Mouse (Mus musculus) myocyte (in vitro differentiated cells): ENCODE data around the gene Dock4. TPM values are rescaled to one million over a fixed set of nuclear protein-coding genes. Genes with fewer than 3 reads are reported as not detected.

Experiments
- H3K27me3 ChIP-seq: one replicate; pipeline ENCODE4 v1.6.1; 2011; ENCODE audit not compliant: control insufficient read depth, insufficient read depth, insufficient read length
- H3K36me3 ChIP-seq: one replicate; pipeline ENCODE4 v1.6.1; 2011; ENCODE audit not compliant: control insufficient read depth, insufficient read depth
- H3K4me2 ChIP-seq: one replicate; pipeline ENCODE4 v1.6.1; 2011; ENCODE audit warnings: low read depth, control low read depth
- H3K4me3 ChIP-seq: one replicate; pipeline ENCODE4 v1.5.1; 2011; ENCODE audit warnings: mild to moderate bottlenecking, control low read depth, moderate library complexity
- H3K79me2 ChIP-seq: one replicate; pipeline ENCODE4 v1.6.1; 2011; ENCODE audit not compliant: control insufficient read depth, insufficient read depth
- H3ac ChIP-seq: one replicate; pipeline ENCODE4 v1.6.1; 2011; ENCODE audit not compliant: control insufficient read depth, insufficient read length
- CEBPB ChIP-seq: IDR thresholded peaks from 2 replicates; pipeline ENCODE4 v1.6.1; 2011; ENCODE audit warnings: mild to moderate bottlenecking, moderate library complexity; ENCODE audit not compliant: poor library complexity, insufficient read depth, severe bottlenecking
- E2F4 ChIP-seq: IDR thresholded peaks from one replicate; pipeline ENCODE4 v1.6.1; 2011; ENCODE audit warnings: mild to moderate bottlenecking, control low read depth, moderate library complexity; ENCODE audit not compliant: insufficient read depth
- MAX ChIP-seq: IDR thresholded peaks from one replicate; pipeline ENCODE4 v1.6.1; 2011; ENCODE audit warnings: low read depth, mild to moderate bottlenecking, control low read depth
- MYOD1 ChIP-seq, 3 experiments: IDR thresholded peaks; one replicate each; pipeline ENCODE4 v1.6.1; 2011; ENCODE audit warnings: control low read depth in 2 of 3, low read depth in 2 of 3, mild to moderate bottlenecking in 2 of 3, moderate library complexity in 1 of 3; ENCODE audit not compliant: insufficient read length in 2 of 3, control insufficient read depth in 1 of 3
- MYOG ChIP-seq, 3 experiments: IDR thresholded peaks; one replicate each; pipeline ENCODE4 v1.6.1; 2011; ENCODE audit warnings: control low read depth in 2 of 3, low read depth in 2 of 3, mild to moderate bottlenecking in 2 of 3; ENCODE audit not compliant: insufficient read length in 2 of 3, control insufficient read depth in 1 of 3, insufficient read depth in 1 of 3
- POLR2A ChIP-seq: IDR thresholded peaks from one replicate; pipeline ENCODE4 v1.6.1; 2011; ENCODE audit warnings: low read depth, mild to moderate bottlenecking, control low read depth, moderate library complexity; ENCODE audit not compliant: insufficient read length
- POLR2AphosphoS2 ChIP-seq: IDR thresholded peaks from one replicate; pipeline ENCODE4 v1.6.1; 2011; ENCODE audit warnings: low read depth, control low read depth; ENCODE audit not compliant: insufficient read length
- REST ChIP-seq: IDR thresholded peaks from one replicate; pipeline ENCODE4 v1.6.1; 2011; ENCODE audit warnings: mild to moderate bottlenecking, control low read depth, moderate library complexity; ENCODE audit not compliant: insufficient read depth, insufficient read length
- SRF ChIP-seq: IDR thresholded peaks from one replicate; pipeline ENCODE4 v1.6.1; 2011; ENCODE audit warnings: low read depth; ENCODE audit not compliant: control insufficient read depth, insufficient read length
- TCF12 ChIP-seq: IDR thresholded peaks from one replicate; pipeline ENCODE4 v1.6.1; 2011; ENCODE audit warnings: mild to moderate bottlenecking, control low read depth; ENCODE audit not compliant: poor library complexity, insufficient read depth, severe bottlenecking
- TCF3 ChIP-seq: IDR thresholded peaks from one replicate; pipeline ENCODE4 v1.6.1; 2011; ENCODE audit warnings: low read depth, control low read depth; ENCODE audit not compliant: insufficient read length
- USF1 ChIP-seq: IDR thresholded peaks from one replicate; pipeline ENCODE4 v1.6.1; 2011; ENCODE audit warnings: low read depth, mild to moderate bottlenecking, control low read depth, moderate library complexity
- polyA plus RNA-seq: library from polyadenylated mRNA; unstranded; fragments of >200 nt; fragmentation: generic; extraction: Trizol; gene quantifications from one replicate; pipeline ENCODE4 v1.2.1, GENCODE M21; 2012; ENCODE audit warnings: missing spikeins

Gene Dock4
- polyA plus RNA-seq, 1 experiment = 0.73 TPM

GRCm38 (mm10) chr12:40507823-40508390, 62.2 kb downstream of the Dock4 start:
- no peaks in the 10 kb centered on the region for H3K79me2 ChIP-seq
- H3K36me3 ChIP-seq = no peaks in the 10 kb centered on the region
- H3ac ChIP-seq = no peak overlapping the region
- no peak overlapping the region for H3K4me3 ChIP-seq
- TF ChIP-seq E2F4 (no peak), SRF (no peak), MYOG (IDR thresholded peaks at IDR 0.05; ENCODE audit: control insufficient read depth in 1 of 3, insufficient read depth in 1 of 3, insufficient read length in 2 of 3, low read depth in 2 of 3) (no peak), POLR2AphosphoS2 (no peak), TCF12 (no peak), MAX (no peak), USF1 (no peak), POLR2A (no peak), REST (no peak), TCF3 (no peak), CEBPB (no peak), MYOD1 (IDR thresholded peaks at IDR 0.05; ENCODE audit: control insufficient read depth in 1 of 3, insufficient read length in 2 of 3, low read depth in 2 of 3) (no peak)
- H3K4me2 ChIP-seq = no peak overlapping the region
- H3K27me3 ChIP-seq = no peaks in the 10 kb centered on the region

GRCm38 (mm10) chr12:40508416-40508815, 62.7 kb downstream of the Dock4 start:
- Histone ChIP-seq H3K79me2 (no peaks in the 10 kb centered on the region), H3K4me3 (no peak overlapping the region), H3K4me2 (no peak overlapping the region), H3ac (no peak overlapping the region), H3K27me3 (no peaks in the 10 kb centered on the region), H3K36me3 (no peaks in the 10 kb centered on the region)
- TF ChIP-seq POLR2A (no peak), REST (no peak), MAX (no peak), TCF3 (no peak), SRF (no peak), TCF12 (no peak), CEBPB (no peak), USF1 (no peak), POLR2AphosphoS2 (no peak), E2F4 (no peak)

- no peak for TF ChIP-seq POLR2AphosphoS2
- no peak for TF ChIP-seq MAX
- TF ChIP-seq POLR2A = no peak
- TF ChIP-seq CEBPB = no peak
- TF ChIP-seq TCF12 = no peak
- no peaks in the 10 kb centered on the region for H3K79me2 ChIP-seq
Observed at GRCm38 (mm10) chr12:40511643-40512369, 66.1 kb downstream of the Dock4 start.

GRCm38 (mm10) chr12:40512370-40512693, 66.6 kb downstream of the Dock4 start:
- Histone ChIP-seq H3K4me3 (no peak overlapping the region), H3ac (no peak overlapping the region), H3K4me2 (no peak overlapping the region), H3K79me2 (no peaks in the 10 kb centered on the region), H3K36me3 (no peaks in the 10 kb centered on the region), H3K27me3 (no peaks in the 10 kb centered on the region)
- no peak for TF ChIP-seq POLR2A
- TF ChIP-seq CEBPB = no peak
- no peak for TF ChIP-seq E2F4
- no peak for TF ChIP-seq POLR2AphosphoS2
- TF ChIP-seq MAX = no peak
- no peak for TF ChIP-seq TCF3
- TF ChIP-seq MYOD1 (IDR thresholded peaks at IDR 0.05; ENCODE audit: control insufficient read depth in 1 of 3, insufficient read length in 2 of 3, low read depth in 2 of 3) = no peak
- no peak for TF ChIP-seq REST
- no peak for TF ChIP-seq USF1
- no peak for TF ChIP-seq TCF12
- TF ChIP-seq MYOG (IDR thresholded peaks at IDR 0.05; ENCODE audit: control insufficient read depth in 1 of 3, insufficient read depth in 1 of 3, insufficient read length in 2 of 3, low read depth in 2 of 3) = no peak
- TF ChIP-seq SRF = no peak

More at GRCm38 (mm10) chr12:40511643-40512369, 66.1 kb downstream of the Dock4 start:
- no peak overlapping the region for H3K4me3 ChIP-seq
- H3ac ChIP-seq = no peak overlapping the region
- H3K36me3 ChIP-seq = no peaks in the 10 kb centered on the region
- H3K27me3 ChIP-seq = no peaks in the 10 kb centered on the region
- H3K4me2 ChIP-seq = no peak overlapping the region

GRCm38 (mm10) chr12:40512994-40513393, 67.2 kb downstream of the Dock4 start:
- Histone ChIP-seq H3K4me3 (no peak overlapping the region), H3K27me3 (no peaks in the 10 kb centered on the region), H3K4me2 (no peak overlapping the region), H3K79me2 (no peaks in the 10 kb centered on the region), H3K36me3 (no peaks in the 10 kb centered on the region), H3ac (no peak overlapping the region)
- no peak for TF ChIP-seq POLR2A
